Mouse (Mus musculus) limb, embryonic 11.5 days (tissue): ENCODE measurements around the gene Rpusd1. TPM values are rescaled to one million over a fixed set of nuclear protein-coding genes. Genes with fewer than 3 reads are reported as not detected.
A peak's percentile ranks its signal among the peaks of the same experiment; 100 is the strongest.

ENCODE experiments used
- ATAC-seq: fragments of 200-750 bp; cut with Nextera tagmentation; 2 replicates; pipeline ENCODE4 v1.8.0; 2017; ENCODE audit warnings: low read depth; ENCODE audit not compliant: insufficient number of reproducible peaks, low FRiP score, low TSS enrichment
- DNase-seq: peaks from one replicate; pipeline ENCODE4 v3.0.0-alpha.2; 2015; ENCODE audit warnings: low spot score
- H3K27ac ChIP-seq: fragments of 300-500 bp; sonication (generic); replicated peaks from 2 replicates; pipeline ENCODE4 v1.5.1; 2014; ENCODE audit warnings: low read depth, mild to moderate bottlenecking, low read length
- H3K27me3 ChIP-seq: fragments of 300-500 bp; sonication (generic); 2 replicates; pipeline ENCODE4 v1.6.1; 2014; ENCODE audit warnings: mild to moderate bottlenecking, low read length, mixed read lengths; ENCODE audit not compliant: control insufficient read depth, insufficient read depth
- H3K36me3 ChIP-seq: fragments of 300-500 bp; sonication (generic); 2 replicates; pipeline ENCODE4 v1.6.1; 2014; ENCODE audit warnings: mild to moderate bottlenecking, low read length, moderate library complexity, mixed read lengths; ENCODE audit not compliant: control insufficient read depth, insufficient read depth
- H3K4me1 ChIP-seq: fragments of 300-500 bp; sonication (generic); 2 replicates; pipeline ENCODE4 v1.6.1; 2014; ENCODE audit warnings: low read length, mixed read lengths; ENCODE audit not compliant: control insufficient read depth, insufficient read depth
- H3K4me2 ChIP-seq: fragments of 300-500 bp; sonication (generic); 2 replicates; pipeline ENCODE4 v1.6.1; 2014; ENCODE audit warnings: low read depth, mild to moderate bottlenecking, moderate library complexity; ENCODE audit not compliant: severe bottlenecking
- H3K4me3 ChIP-seq: fragments of 300-500 bp; sonication (generic); 2 replicates; pipeline ENCODE4 v1.5.1; 2014; ENCODE audit warnings: low read depth, low read length
- H3K9ac ChIP-seq: fragments of 300-500 bp; sonication (generic); 2 replicates; pipeline ENCODE4 v1.6.1; 2014; ENCODE audit warnings: mild to moderate bottlenecking, low read length
- H3K9me3 ChIP-seq: fragments of 300-500 bp; sonication (generic); 2 replicates; pipeline ENCODE4 v1.6.1; 2016; ENCODE audit warnings: low read length; ENCODE audit not compliant: control insufficient read depth
- WGBS: fragments of 180-500 bp; shearing (Covaris S2); extraction: QIAGEN DNeasy Blood & Tissue Kit; methylation state at CpG from one replicate; pipeline ENCODE4 v1.1.7; 2014; 5-methylcytosine and 5-hydroxymethylcytosine counted together
- polyA plus RNA-seq: library from polyadenylated mRNA; unstranded; fragments of >200 nt; fragmentation: Nextera tagmentation; extraction: Ambion mirVana; gene quantifications from 2 replicates; pipeline ENCODE4 v1.2.1, GENCODE M21; 2014

Gene Rpusd1
- polyA plus RNA-seq: 20.4 and 23.4 TPM in 2 replicates

DNA sequence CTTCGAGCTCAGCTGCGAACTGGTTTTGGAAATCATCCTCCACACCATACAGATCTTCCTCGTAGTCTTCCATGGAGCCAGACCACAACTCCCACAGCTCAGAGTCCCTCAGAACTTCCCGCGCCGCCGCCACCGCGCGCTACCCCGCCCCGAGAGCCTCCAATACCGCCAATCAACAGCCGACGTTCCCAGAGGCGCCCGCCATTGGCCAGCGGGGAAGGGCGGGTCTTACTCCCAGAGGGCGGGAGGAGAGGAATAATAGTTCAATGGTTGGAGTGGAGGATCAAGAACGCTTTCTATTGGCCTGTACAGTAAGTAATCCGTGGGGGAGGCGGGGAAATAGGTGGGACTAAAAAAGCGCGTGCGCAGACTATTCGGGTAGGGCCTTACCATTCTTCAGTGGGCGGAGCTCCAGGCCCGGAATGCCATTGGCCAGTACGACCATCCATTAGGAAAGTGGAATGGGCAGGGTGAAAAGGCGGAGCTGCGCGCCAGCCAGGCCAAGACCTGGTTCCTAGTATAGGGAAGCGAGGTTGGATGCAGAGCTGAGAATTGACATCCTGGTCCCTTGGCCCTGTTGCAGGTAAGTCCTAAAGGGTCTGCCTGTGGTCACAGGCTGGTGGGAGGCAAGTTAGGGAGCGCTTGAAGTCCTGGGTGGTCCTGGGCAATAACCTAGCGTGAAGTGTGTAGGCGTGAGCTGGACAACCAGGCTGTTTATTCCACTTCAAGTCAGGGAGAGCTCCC lies at the start of gene Rpusd1, which contains the start of gene Chtf18:
Rpusd1 (plus strand) TSS at position 406 of the 744 bp plus-strand sequence.
Chtf18 (minus strand) TSS at position 155 of the 744 bp plus-strand sequence.
- H3K4me1 ChIP-seq: peaks cover 13% of the 10 kb centered on the region
- H3K27me3 ChIP-seq: no peaks in the 10 kb centered on the region
- H3K4me3 ChIP-seq: peak within 1 kb of the TSS; percentile 80
- DNase-seq (peak; percentile 97), ATAC-seq (peak; percentile 97)
- no peaks in the 10 kb centered on the region for H3K9me3 ChIP-seq
- H3K36me3 ChIP-seq: peaks cover 7% of the 10 kb centered on the region; the same call in 1 of the 2 replicates
- peak within 1 kb of the TSS; percentile 79 for H3K9ac ChIP-seq
- under 1% methylated on average over 37 of the region's 37 CpGs for WGBS
- H3K27ac ChIP-seq: no peak within 1 kb of the TSS
- H3K4me2 ChIP-seq: peak within 1 kb of the TSS; percentile 97

DNA sequence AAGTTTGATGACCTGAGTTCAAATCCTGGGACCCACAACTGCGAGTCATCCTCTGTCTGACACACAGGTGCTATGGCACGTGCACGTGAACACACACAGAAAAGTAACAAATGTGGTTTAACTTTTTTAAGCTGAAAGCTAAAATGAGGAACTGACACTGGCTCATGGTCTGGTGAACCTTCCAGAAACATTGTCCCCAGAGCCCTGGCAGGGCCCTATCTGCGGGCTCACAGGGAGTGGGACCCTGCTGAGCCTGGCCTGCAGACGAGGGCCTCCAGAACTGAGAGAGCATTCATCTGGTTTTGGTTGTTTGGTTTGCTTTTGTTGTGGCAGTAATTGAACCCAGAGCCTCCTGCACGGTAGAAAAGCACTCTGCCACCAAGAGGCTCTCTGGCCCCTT lies 49.5 kb upstream of the Rpusd1 start:
- Histone ChIP-seq H3K9me3 (no peaks in the 10 kb centered on the region), H3K4me1 (no peaks in the 10 kb centered on the region), H3K27me3 (no peaks in the 10 kb centered on the region), H3K4me3 (no peak overlapping the region), H3K27ac (no peak overlapping the region), H3K36me3 (no peaks in the 10 kb centered on the region), H3K9ac (no peak overlapping the region), H3K4me2 (no peak overlapping the region)
- WGBS: 57% methylated on average over 6 of the region's 6 CpGs
- ATAC-seq (no peak), DNase-seq (no peak)

GRCm38 (mm10) chr17:25679818-25680217 lies 47.7 kb upstream of the Rpusd1 start:
- Histone ChIP-seq H3K9ac (0 out of 2 replicates have a peak overlapping the region, but pooled peaks have one; percentile 1), H3K4me1 (no peaks in the 10 kb centered on the region), H3K4me3 (no peak overlapping the region), H3K27me3 (no peaks in the 10 kb centered on the region), H3K27ac (no peak overlapping the region), H3K36me3 (no peaks in the 10 kb centered on the region), H3K9me3 (no peaks in the 10 kb centered on the region), H3K4me2 (no peak overlapping the region)
- DNase-seq: no peak
- no peak for ATAC-seq
- WGBS: 14% methylated on average over 5 of the region's 5 CpGs

GRCm38 (mm10) chr17:25681636-25682035 lies 45.8 kb upstream of the Rpusd1 start:
- Histone ChIP-seq H3K9ac (no peak overlapping the region), H3K27me3 (no peaks in the 10 kb centered on the region), H3K36me3 (no peaks in the 10 kb centered on the region), H3K9me3 (no peaks in the 10 kb centered on the region), H3K4me1 (0 out of 2 replicates have a peak, but pooled peaks cover 3% of the 10 kb centered on the region), H3K4me2 (no peak overlapping the region), H3K4me3 (no peak overlapping the region), H3K27ac (no peak overlapping the region)
- ATAC-seq: no peak
- DNase-seq: no peak
- 86% methylated on average over 4 of the region's 4 CpGs for WGBS

DNA sequence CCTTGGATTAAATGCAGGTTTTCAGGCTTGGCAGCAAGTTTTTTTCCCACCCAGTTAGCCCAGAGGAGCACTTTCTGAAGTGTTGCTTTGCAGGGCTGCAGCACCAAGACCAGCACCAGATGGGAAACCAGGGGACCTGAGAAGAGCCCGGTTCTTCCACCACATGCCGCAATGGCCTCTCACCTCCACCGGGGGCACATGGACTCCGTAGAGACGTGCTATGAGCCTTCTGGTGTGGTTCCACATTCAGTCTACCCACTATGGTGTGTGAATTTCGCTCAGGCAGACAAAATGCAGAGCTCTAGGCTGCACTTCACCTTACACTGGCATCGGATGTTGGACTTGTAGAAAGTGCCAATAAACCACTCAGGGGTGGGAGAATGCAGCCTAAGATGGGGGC lies 41.1 kb upstream of the Rpusd1 start:
- ATAC-seq: no peak
- H3K9me3 ChIP-seq: no peaks in the 10 kb centered on the region
- H3K27ac ChIP-seq: no peak overlapping the region
- no peak overlapping the region for H3K9ac ChIP-seq
- 41% methylated on average over 7 of the region's 7 CpGs for WGBS
- H3K4me2 ChIP-seq: no peak overlapping the region
- no peaks in the 10 kb centered on the region for H3K27me3 ChIP-seq
- no peak overlapping the region for H3K4me3 ChIP-seq
- peak; percentile 57 for DNase-seq
- 0 out of 2 replicates have a peak, but pooled peaks cover 7% of the 10 kb centered on the region for H3K4me1 ChIP-seq
- no peaks in the 10 kb centered on the region for H3K36me3 ChIP-seq

DNA sequence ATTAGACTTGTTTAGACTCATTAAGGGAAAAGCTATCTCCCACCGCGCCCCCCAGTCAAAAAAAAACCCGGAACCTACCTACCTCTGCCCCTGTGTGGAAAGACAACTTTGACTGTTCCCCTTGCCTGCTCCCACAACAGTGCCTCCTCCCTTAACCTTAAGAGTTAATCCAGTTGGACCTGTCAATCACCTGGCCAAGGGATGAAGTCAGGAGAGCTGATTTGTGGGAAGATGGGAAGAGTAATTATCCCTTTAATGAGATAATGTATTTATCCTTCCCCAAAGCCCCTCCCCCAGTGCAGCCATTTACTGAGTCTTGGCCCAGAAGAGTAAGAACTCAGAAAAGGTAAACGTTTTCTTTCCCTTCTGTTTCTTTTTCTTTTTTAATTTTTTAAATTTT lies 38.5 kb upstream of the Rpusd1 start:
- Histone ChIP-seq H3K36me3 (no peaks in the 10 kb centered on the region), H3K27ac (no peak overlapping the region), H3K4me1 (0 out of 2 replicates have a peak, but pooled peaks cover 7% of the 10 kb centered on the region), H3K9ac (no peak overlapping the region), H3K4me2 (no peak overlapping the region), H3K9me3 (no peaks in the 10 kb centered on the region), H3K27me3 (no peaks in the 10 kb centered on the region), H3K4me3 (no peak overlapping the region)
- DNase-seq (no peak), ATAC-seq (no peak)
- WGBS: 85% methylated on average over 4 of the region's 4 CpGs

DNA sequence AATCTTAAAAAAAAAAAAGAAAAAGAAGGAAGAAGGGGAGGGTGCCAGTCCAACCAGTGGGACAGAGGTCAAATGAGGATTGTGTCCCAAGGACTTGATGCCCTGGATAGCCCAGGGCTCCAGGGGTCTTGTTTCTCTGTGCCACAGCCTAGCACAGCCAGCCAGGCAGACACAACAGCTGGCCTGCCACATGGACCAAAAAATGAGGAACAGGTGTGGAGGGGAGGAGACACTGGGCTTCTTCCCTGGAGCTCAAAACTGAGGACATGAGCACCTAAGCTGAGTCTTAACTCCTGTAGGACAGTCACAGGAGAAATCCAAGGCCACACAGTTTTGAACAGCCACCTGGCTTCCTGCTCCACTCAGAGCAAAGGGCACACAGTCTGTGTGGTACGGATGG lies 31.2 kb upstream of the Rpusd1 start:
- H3K4me3 ChIP-seq: no peak overlapping the region
- H3K4me1 ChIP-seq: peaks cover 6% of the 10 kb centered on the region
- 27% methylated on average over 1 of the region's 1 CpGs for WGBS
- no peak overlapping the region for H3K4me2 ChIP-seq
- no peaks in the 10 kb centered on the region for H3K27me3 ChIP-seq
- H3K9me3 ChIP-seq: no peaks in the 10 kb centered on the region
- no peak for ATAC-seq
- H3K9ac ChIP-seq: no peak overlapping the region
- peak; percentile 49 for DNase-seq
- H3K27ac ChIP-seq: no peak overlapping the region
- H3K36me3 ChIP-seq: no peaks in the 10 kb centered on the region

GRCm38 (mm10) chr17:25698446-25698845 lies 29.0 kb upstream of the Rpusd1 start:
- DNase-seq (peak; percentile 91), ATAC-seq (peak; percentile 60; the same call in 1 of the 2 replicates)
- Histone ChIP-seq H3K9ac (no peak overlapping the region), H3K27me3 (no peaks in the 10 kb centered on the region), H3K9me3 (no peaks in the 10 kb centered on the region), H3K4me3 (no peak overlapping the region), H3K4me1 (peaks cover 6% of the 10 kb centered on the region), H3K4me2 (no peak overlapping the region), H3K36me3 (no peaks in the 10 kb centered on the region), H3K27ac (no peak overlapping the region)
- 16% methylated on average over 7 of the region's 7 CpGs for WGBS
